Mouse (Mus musculus) lung, embryonic 15.5 days (tissue): ENCODE results near the gene Immp1l. TPM values are rescaled to one million over a fixed set of nuclear protein-coding genes. Genes with fewer than 3 reads are reported as not detected.

Source experiments
- ATAC-seq: fragments of 200-750 bp; cut with Nextera tagmentation; 2 replicates; pipeline ENCODE4 v1.8.0; 2017; ENCODE audit warnings: moderate number of reproducible peaks, borderline replicate concordance; ENCODE audit not compliant: low FRiP score, low TSS enrichment; ENCODE audit errors: extremely low read depth
- H3K27ac ChIP-seq: fragments of 300-500 bp; sonication (generic); 2 replicates; pipeline ENCODE4 v1.5.1; 2015; ENCODE audit warnings: moderate library complexity, mild to moderate bottlenecking, inconsistent platforms
- H3K27me3 ChIP-seq: fragments of 300-500 bp; sonication (generic); 2 replicates; pipeline ENCODE4 v1.6.1; 2015; ENCODE audit warnings: inconsistent platforms
- H3K36me3 ChIP-seq: fragments of 300-500 bp; sonication (generic); 2 replicates; pipeline ENCODE4 v1.6.1; 2015; ENCODE audit warnings: inconsistent platforms
- H3K4me1 ChIP-seq: fragments of 300-500 bp; sonication (generic); 2 replicates; pipeline ENCODE4 v1.6.1; 2015; ENCODE audit warnings: inconsistent platforms
- H3K4me2 ChIP-seq: fragments of 300-500 bp; sonication (generic); 2 replicates; pipeline ENCODE4 v1.6.1; 2015; ENCODE audit warnings: inconsistent platforms, mild to moderate bottlenecking, moderate library complexity
- H3K4me3 ChIP-seq: fragments of 300-500 bp; sonication (generic); 2 replicates; pipeline ENCODE4 v1.5.1; 2015; ENCODE audit warnings: mild to moderate bottlenecking, inconsistent platforms
- H3K9ac ChIP-seq: fragments of 300-500 bp; sonication (generic); 2 replicates; pipeline ENCODE4 v1.6.1; 2015; ENCODE audit warnings: inconsistent platforms
- H3K9me3 ChIP-seq: fragments of 300-500 bp; sonication (generic); 2 replicates; pipeline ENCODE4 v1.6.1; 2016; ENCODE audit warnings: inconsistent platforms
- WGBS: fragments of 180-500 bp; shearing (Covaris S2); methylation state at CpG from one replicate; pipeline ENCODE4 v1.1.7; 2015; 5-methylcytosine and 5-hydroxymethylcytosine counted together
- polyA plus RNA-seq: library from polyadenylated mRNA; unstranded; fragments of >200 nt; fragmentation: Nextera tagmentation; extraction: Ambion mirVana; gene quantifications from 2 replicates; pipeline ENCODE4 v1.2.1, GENCODE M21; 2015

Immp1l gene
- polyA plus RNA-seq: 125 and 129 TPM in 2 replicates

- H3K9ac ChIP-seq: peak within 1 kb of the TSS; percentile 74
- 0 out of 2 replicates have a peak, but pooled peaks cover 3% of the 10 kb centered on the region for H3K36me3 ChIP-seq
- H3K4me2 ChIP-seq: peak within 1 kb of the TSS; percentile 63
- peak within 1 kb of the TSS; percentile 84 for H3K4me3 ChIP-seq
- H3K9me3 ChIP-seq: no peaks in the 10 kb centered on the region
- WGBS: under 1% methylated on average over 39 of the region's 39 CpGs
- peaks cover 4% of the 10 kb centered on the region; the same call in 1 of the 2 replicates for H3K4me1 ChIP-seq
- ATAC-seq: peak; percentile 99
- H3K27ac ChIP-seq: peak within 1 kb of the TSS; percentile 58
- no peaks in the 10 kb centered on the region for H3K27me3 ChIP-seq
Observed at GRCm38 (mm10) chr2:105903896-105904756, at the start of gene Immp1l, which contains the start of gene Elp4. Gene Immp1l, plus strand, starts transcription at chr2:105904638. Gene Elp4, minus strand, starts transcription at chr2:105904564.

GRCm38 (mm10) chr2:105854740-105855139, 49.7 kb upstream of the Immp1l start:
- Histone ChIP-seq H3K27me3 (no peaks in the 10 kb centered on the region), H3K4me1 (no peaks in the 10 kb centered on the region), H3K27ac (no peak overlapping the region), H3K9ac (no peak overlapping the region), H3K4me2 (no peak overlapping the region), H3K36me3 (no peaks in the 10 kb centered on the region), H3K9me3 (no peaks in the 10 kb centered on the region), H3K4me3 (no peak overlapping the region)
- WGBS: 58% methylated on average over 2 of the region's 2 CpGs
- ATAC-seq: no peak

GRCm38 (mm10) chr2:105873403-105873802, 31.0 kb upstream of the Immp1l start:
- no peak for ATAC-seq
- Histone ChIP-seq H3K4me1 (no peaks in the 10 kb centered on the region), H3K36me3 (no peaks in the 10 kb centered on the region; the same call in 1 of the 2 replicates), H3K27ac (no peak overlapping the region), H3K9me3 (no peaks in the 10 kb centered on the region; the same call in 1 of the 2 replicates), H3K4me2 (no peak overlapping the region), H3K9ac (no peak overlapping the region), H3K4me3 (no peak overlapping the region), H3K27me3 (no peaks in the 10 kb centered on the region)
- WGBS: 97% methylated on average over 1 of the region's 1 CpGs

- H3K27me3 ChIP-seq: no peaks in the 10 kb centered on the region
- no peaks in the 10 kb centered on the region for H3K4me1 ChIP-seq
- no peak overlapping the region for H3K4me3 ChIP-seq
- ATAC-seq: no peak
- no peak overlapping the region for H3K9ac ChIP-seq
- no peak overlapping the region for H3K4me2 ChIP-seq
- peaks cover 11% of the 10 kb centered on the region for H3K36me3 ChIP-seq
- H3K27ac ChIP-seq: no peak overlapping the region
- no peaks in the 10 kb centered on the region for H3K9me3 ChIP-seq
Observed at GRCm38 (mm10) chr2:105890816-105891215, 13.6 kb upstream of the Immp1l start.

- Histone ChIP-seq H3K4me3 (peak overlapping the region; percentile 84), H3K27me3 (no peaks in the 10 kb centered on the region), H3K9ac (peak overlapping the region; percentile 74), H3K36me3 (0 out of 2 replicates have a peak, but pooled peaks cover 3% of the 10 kb centered on the region), H3K9me3 (no peaks in the 10 kb centered on the region), H3K4me2 (peak overlapping the region; percentile 63), H3K4me1 (peaks cover 4% of the 10 kb centered on the region; the same call in 1 of the 2 replicates), H3K27ac (peak overlapping the region; percentile 32; the same call in 1 of the 2 replicates)
- WGBS: under 1% methylated on average over 12 of the region's 12 CpGs
- peak; percentile 47; the same call in 1 of the 2 replicates for ATAC-seq
Observed at GRCm38 (mm10) chr2:105904757-105905146, 314 bp downstream of the Immp1l start.

- Histone ChIP-seq H3K27me3 (no peaks in the 10 kb centered on the region), H3K9ac (no peak overlapping the region), H3K27ac (no peak overlapping the region), H3K36me3 (0 out of 2 replicates have a peak, but pooled peaks cover 3% of the 10 kb centered on the region), H3K4me2 (no peak overlapping the region), H3K4me3 (no peak overlapping the region), H3K4me1 (peaks cover 4% of the 10 kb centered on the region; the same call in 1 of the 2 replicates), H3K9me3 (no peaks in the 10 kb centered on the region)
- WGBS: 82% methylated on average over 5 of the region's 5 CpGs
- no peak for ATAC-seq
Observed at GRCm38 (mm10) chr2:105908351-105908750, 3.9 kb downstream of the Immp1l start.

- H3K9ac ChIP-seq: no peak overlapping the region
- H3K27ac ChIP-seq: no peak overlapping the region
- no peaks in the 10 kb centered on the region for H3K27me3 ChIP-seq
- WGBS: 89% methylated on average over 3 of the region's 3 CpGs
- H3K4me2 ChIP-seq: no peak overlapping the region
- no peak overlapping the region for H3K4me3 ChIP-seq
- H3K36me3 ChIP-seq: 0 out of 2 replicates have a peak, but pooled peaks cover 3% of the 10 kb centered on the region
- H3K9me3 ChIP-seq: no peaks in the 10 kb centered on the region
- ATAC-seq: no peak
- peaks cover under 1% of the 10 kb centered on the region; the same call in 1 of the 2 replicates for H3K4me1 ChIP-seq
Observed at GRCm38 (mm10) chr2:105910611-105911010, 6.2 kb downstream of the Immp1l start.

GRCm38 (mm10) chr2:105913655-105914366, 9.4 kb downstream of the Immp1l start:
- H3K9me3 ChIP-seq: no peaks in the 10 kb centered on the region
- no peak for ATAC-seq
- H3K27me3 ChIP-seq: no peaks in the 10 kb centered on the region
- WGBS: 82% methylated on average over 6 of the region's 6 CpGs
- H3K4me1 ChIP-seq: no peaks in the 10 kb centered on the region
- H3K4me2 ChIP-seq: no peak overlapping the region
- no peak overlapping the region for H3K4me3 ChIP-seq
- H3K36me3 ChIP-seq: no peaks in the 10 kb centered on the region
- no peak overlapping the region for H3K27ac ChIP-seq
- no peak overlapping the region for H3K9ac ChIP-seq

GRCm38 (mm10) chr2:105916671-105917070, 12.2 kb downstream of the Immp1l start:
- Histone ChIP-seq H3K27ac (no peak overlapping the region), H3K4me2 (no peak overlapping the region), H3K4me3 (no peak overlapping the region), H3K4me1 (no peaks in the 10 kb centered on the region), H3K27me3 (no peaks in the 10 kb centered on the region), H3K9ac (no peak overlapping the region), H3K36me3 (no peaks in the 10 kb centered on the region), H3K9me3 (no peaks in the 10 kb centered on the region)
- 86% methylated on average over 1 of the region's 1 CpGs for WGBS
- ATAC-seq: no peak

GRCm38 (mm10) chr2:105917623-105918346, 13.3 kb downstream of the Immp1l start:
- Histone ChIP-seq H3K4me2 (no peak overlapping the region), H3K9me3 (no peaks in the 10 kb centered on the region), H3K9ac (no peak overlapping the region), H3K4me1 (no peaks in the 10 kb centered on the region), H3K4me3 (no peak overlapping the region), H3K27ac (no peak overlapping the region), H3K36me3 (no peaks in the 10 kb centered on the region), H3K27me3 (no peaks in the 10 kb centered on the region)
- WGBS: 82% methylated on average over 5 of the region's 5 CpGs
- no peak for ATAC-seq

DNA sequence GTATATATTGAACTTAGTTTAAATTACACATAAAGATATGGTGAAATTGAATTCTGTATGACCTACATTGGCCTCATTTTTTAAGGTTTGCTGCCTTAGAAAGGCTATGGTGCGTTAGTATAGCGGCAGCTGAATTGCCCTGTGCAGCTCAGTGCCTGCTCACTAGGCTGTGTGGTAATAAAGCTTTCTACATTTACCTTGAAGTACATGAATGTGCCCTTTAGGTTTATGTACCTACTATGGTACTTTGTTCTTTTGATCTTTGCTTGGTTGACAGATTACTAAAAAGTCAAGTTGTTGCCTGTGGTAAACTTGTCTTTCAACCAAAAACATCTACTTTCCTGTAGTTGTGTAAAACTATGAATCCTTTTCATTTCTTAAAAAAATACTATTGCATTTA, 45.7 kb downstream of the Immp1l start:
- H3K4me1 ChIP-seq: no peaks in the 10 kb centered on the region
- no peaks in the 10 kb centered on the region for H3K9me3 ChIP-seq
- ATAC-seq: no peak
- H3K9ac ChIP-seq: no peak overlapping the region
- no peak overlapping the region for H3K4me3 ChIP-seq
- H3K27me3 ChIP-seq: no peaks in the 10 kb centered on the region
- no peaks in the 10 kb centered on the region for H3K36me3 ChIP-seq
- 92% methylated on average over 2 of the region's 2 CpGs for WGBS
- no peak overlapping the region for H3K27ac ChIP-seq
- H3K4me2 ChIP-seq: no peak overlapping the region
